Mouse (Mus musculus) liver, adult 2 months (tissue): ENCODE results near the gene Il4i1. TPM values are rescaled to one million over a fixed set of nuclear protein-coding genes. Genes with fewer than 3 reads are reported as not detected.

Source experiments
- DNase-seq: peaks from one replicate; pipeline ENCODE4 v3.0.0-alpha.2; 2011; ENCODE audit warnings: low read depth, low spot score; ENCODE audit errors: extremely low read depth
- H3K27ac ChIP-seq: fragments of 200-500 bp; replicated peaks from 2 replicates; pipeline ENCODE4 v1.5.1; 2012; ENCODE audit warnings: low read depth, mild to moderate bottlenecking, control low read depth, inconsistent platforms, low read length; ENCODE audit not compliant: insufficient read depth
- H3K27me3 ChIP-seq: fragments of 200-500 bp; 2 replicates; pipeline ENCODE4 v1.6.1; 2012; ENCODE audit warnings: mild to moderate bottlenecking, moderate library complexity, low read length, inconsistent platforms; ENCODE audit not compliant: control insufficient read depth, insufficient read depth
- H3K36me3 ChIP-seq: fragments of 200-500 bp; 2 replicates; pipeline ENCODE4 v1.6.1; 2012; ENCODE audit warnings: low read length, inconsistent platforms; ENCODE audit not compliant: control insufficient read depth, insufficient read depth
- H3K4me1 ChIP-seq: fragments of 200-500 bp; 2 replicates; pipeline ENCODE4 v1.6.1; 2011; ENCODE audit warnings: low read length; ENCODE audit not compliant: control insufficient read depth, insufficient read depth
- H3K4me3 ChIP-seq: fragments of 200-500 bp; 2 replicates; pipeline ENCODE4 v1.5.1; 2011; ENCODE audit warnings: low read depth, mild to moderate bottlenecking, control low read depth, low read length, moderate library complexity; ENCODE audit not compliant: insufficient read depth
- H3K79me2 ChIP-seq: fragments of 200-500 bp; 2 replicates; pipeline ENCODE4 v1.6.1; 2012; ENCODE audit warnings: inconsistent platforms, mild to moderate bottlenecking, low read length, moderate library complexity; ENCODE audit not compliant: control insufficient read depth, insufficient read depth
- H3K9ac ChIP-seq: fragments of 200-500 bp; 2 replicates; pipeline ENCODE4 v1.6.1; 2012; ENCODE audit warnings: low read depth, mild to moderate bottlenecking, control low read depth, inconsistent platforms, low read length
- CTCF ChIP-seq: fragments of 200-500 bp; IDR thresholded peaks from 2 replicates; pipeline ENCODE4 v1.5.1; 2011; ENCODE audit warnings: low read depth, low read length, control low read depth
- POLR2A ChIP-seq: fragments of 200-500 bp; IDR thresholded peaks from 2 replicates; pipeline ENCODE4 v1.6.1; 2011; ENCODE audit warnings: low read length, control low read depth; ENCODE audit not compliant: insufficient read depth; ENCODE audit errors: extremely low read depth
- WGBS: fragments of 180-500 bp; shearing (Covaris S2); methylation state at CpG from one replicate; pipeline ENCODE4 v1.1.7; 2018; 5-methylcytosine and 5-hydroxymethylcytosine counted together
- polyA plus RNA-seq: library from polyadenylated mRNA; depleted of rRNA; stranded (reverse); fragments of >200 nt; gene quantifications from 2 replicates; pipeline ENCODE4 v1.2.3, GENCODE M21; 2012
- total RNA-seq: library from RNA; depleted of rRNA; stranded (reverse); fragments of >200 nt; gene quantifications from 2 replicates; pipeline ENCODE4 v1.2.3, GENCODE M21; 2014

The Il4i1 gene
- total and polyA plus RNA-seq, 2 experiments, result 0.65 to 1.7 TPM

DNA sequence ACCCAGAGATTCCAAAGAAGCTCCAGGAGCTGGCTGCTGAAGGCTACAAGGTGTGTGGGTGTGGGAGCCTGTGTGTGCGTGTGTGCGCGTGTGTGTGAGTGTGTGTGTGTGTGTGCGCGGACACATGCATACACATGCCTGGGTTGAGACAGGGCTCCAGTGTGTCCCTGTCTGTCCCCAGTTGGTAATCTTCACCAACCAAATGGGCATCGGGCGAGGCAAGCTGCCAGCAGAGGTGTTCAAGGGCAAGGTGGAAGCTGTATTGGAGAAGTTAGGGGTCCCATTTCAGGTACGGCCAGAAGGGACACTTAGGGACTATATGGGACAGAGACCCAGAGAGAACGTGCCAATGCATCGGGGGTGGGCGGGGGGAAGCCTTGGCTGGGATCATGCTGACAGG, 43.7 kb downstream of the Il4i1 start:
- Histone ChIP-seq H3K27me3 (no peaks in the 10 kb centered on the region), H3K36me3 (no peaks in the 10 kb centered on the region), H3K4me3 (no peak overlapping the region), H3K79me2 (no peaks in the 10 kb centered on the region), H3K9ac (no peak overlapping the region), H3K27ac (no peak overlapping the region), H3K4me1 (peaks cover 8% of the 10 kb centered on the region)
- WGBS, result 92% methylated on average over 11 of the region's 11 CpGs
- no peak for DNase-seq
- TF ChIP-seq CTCF, result no peak
- TF ChIP-seq POLR2A, result no peak

DNA sequence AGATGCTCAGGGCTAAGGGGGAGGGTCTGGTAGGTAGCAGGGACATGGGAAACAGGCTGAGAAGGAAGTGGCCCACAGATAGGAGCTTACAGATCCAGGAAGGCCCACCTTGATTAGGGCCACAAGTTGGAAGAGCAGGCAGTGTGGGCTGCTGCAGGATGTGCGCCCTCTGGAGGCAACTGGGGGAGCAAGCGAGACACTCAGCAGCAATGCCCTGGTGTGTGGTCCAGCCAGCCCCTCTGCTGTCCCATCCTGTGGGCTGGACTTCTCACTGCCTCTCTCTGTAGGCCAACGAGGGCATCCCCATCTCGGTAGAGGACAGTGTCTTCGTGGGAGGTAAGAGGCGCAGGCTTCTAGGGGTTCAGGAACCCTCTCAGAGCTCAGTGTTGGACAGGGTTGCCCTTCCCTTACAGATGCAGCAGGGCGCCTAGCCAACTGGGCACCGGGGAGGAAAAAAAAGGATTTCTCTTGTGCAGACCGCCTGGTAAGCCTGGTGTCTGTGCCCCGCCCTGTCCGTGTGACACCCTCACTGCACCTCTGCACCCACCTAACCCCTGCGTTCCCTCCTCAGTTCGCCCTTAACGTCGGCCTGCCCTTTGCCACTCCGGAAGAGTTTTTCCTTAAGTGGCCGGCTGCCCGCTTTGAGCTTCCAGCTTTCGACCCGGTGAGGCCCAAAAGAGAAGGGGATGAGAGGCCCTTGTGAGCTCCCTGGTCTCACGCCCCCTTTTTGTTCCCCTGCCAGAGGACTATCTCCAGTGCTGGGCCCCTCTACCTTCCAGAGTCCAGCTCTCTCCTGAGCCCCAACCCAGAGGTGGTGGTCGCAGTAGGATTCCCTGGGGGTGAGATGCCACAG, 44.6 kb downstream of the Il4i1 start:
- no peaks in the 10 kb centered on the region for H3K36me3 ChIP-seq
- 61% methylated on average over 22 of the region's 22 CpGs for WGBS
- TF ChIP-seq POLR2A (no peak), CTCF (peak; percentile 96)
- no peak overlapping the region for H3K9ac ChIP-seq
- no peak overlapping the region for H3K4me3 ChIP-seq
- no peaks in the 10 kb centered on the region for H3K27me3 ChIP-seq
- no peak for DNase-seq
- no peaks in the 10 kb centered on the region for H3K79me2 ChIP-seq
- H3K27ac ChIP-seq, result no peak overlapping the region
- peaks cover 8% of the 10 kb centered on the region for H3K4me1 ChIP-seq

DNA sequence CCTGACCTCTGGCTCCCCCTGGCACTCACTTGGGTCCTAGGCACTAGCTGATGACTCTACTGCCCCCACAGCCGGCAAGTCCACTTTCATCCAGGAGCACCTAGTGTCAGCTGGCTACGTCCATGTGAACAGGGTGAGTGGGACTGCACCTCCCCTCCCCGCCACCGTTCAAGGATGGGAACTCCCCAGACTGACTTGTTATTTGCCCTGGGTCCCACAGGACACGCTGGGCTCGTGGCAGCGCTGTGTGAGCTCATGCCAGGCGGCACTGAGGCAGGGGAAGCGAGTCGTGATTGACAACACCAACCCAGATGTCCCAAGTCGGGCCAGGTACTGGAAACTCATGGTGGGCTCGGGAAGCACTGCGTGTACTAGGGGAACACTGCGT, 45.2 kb downstream of the Il4i1 start:
- H3K4me1 ChIP-seq, result peaks cover 6% of the 10 kb centered on the region; the same call in 1 of the 2 replicates
- 87% methylated on average over 14 of the region's 14 CpGs for WGBS
- no peaks in the 10 kb centered on the region; the same call in 1 of the 2 replicates for H3K79me2 ChIP-seq
- TF ChIP-seq POLR2A, result no peak
- no peak for TF ChIP-seq CTCF
- no peak overlapping the region for H3K27ac ChIP-seq
- DNase-seq, result no peak
- H3K27me3 ChIP-seq, result no peaks in the 10 kb centered on the region
- H3K36me3 ChIP-seq, result no peaks in the 10 kb centered on the region
- no peak overlapping the region for H3K9ac ChIP-seq
- no peak overlapping the region for H3K4me3 ChIP-seq

DNA sequence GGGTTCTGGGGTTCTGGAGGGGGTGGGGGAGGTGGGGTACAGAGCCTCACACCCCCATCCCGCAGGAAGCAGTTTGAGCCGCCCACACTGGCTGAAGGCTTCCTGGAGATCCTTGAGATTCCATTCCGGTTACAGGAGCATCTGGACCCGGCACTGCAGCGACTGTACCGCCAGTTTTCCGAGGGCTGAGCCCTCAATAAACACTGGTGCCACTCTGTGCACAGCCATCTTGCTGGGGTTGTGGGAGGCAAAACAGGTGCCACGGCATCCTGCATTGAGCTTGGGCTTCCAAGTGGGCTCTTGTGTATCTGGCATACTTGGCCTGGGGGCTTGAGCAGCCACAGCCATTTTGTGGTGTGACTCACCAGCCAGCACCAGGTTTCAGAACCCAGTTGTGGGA, 46.2 kb downstream of the Il4i1 start:
- TF ChIP-seq CTCF (no peak), POLR2A (no peak)
- peaks cover 1% of the 10 kb centered on the region; the same call in 1 of the 2 replicates for H3K79me2 ChIP-seq
- WGBS, result 91% methylated on average over 8 of the region's 8 CpGs
- H3K4me3 ChIP-seq, result no peak overlapping the region
- no peaks in the 10 kb centered on the region for H3K36me3 ChIP-seq
- no peaks in the 10 kb centered on the region for H3K27me3 ChIP-seq
- H3K27ac ChIP-seq, result no peak overlapping the region
- no peak for DNase-seq
- H3K4me1 ChIP-seq, result peaks cover 7% of the 10 kb centered on the region; the same call in 1 of the 2 replicates
- H3K9ac ChIP-seq, result no peak overlapping the region

DNA sequence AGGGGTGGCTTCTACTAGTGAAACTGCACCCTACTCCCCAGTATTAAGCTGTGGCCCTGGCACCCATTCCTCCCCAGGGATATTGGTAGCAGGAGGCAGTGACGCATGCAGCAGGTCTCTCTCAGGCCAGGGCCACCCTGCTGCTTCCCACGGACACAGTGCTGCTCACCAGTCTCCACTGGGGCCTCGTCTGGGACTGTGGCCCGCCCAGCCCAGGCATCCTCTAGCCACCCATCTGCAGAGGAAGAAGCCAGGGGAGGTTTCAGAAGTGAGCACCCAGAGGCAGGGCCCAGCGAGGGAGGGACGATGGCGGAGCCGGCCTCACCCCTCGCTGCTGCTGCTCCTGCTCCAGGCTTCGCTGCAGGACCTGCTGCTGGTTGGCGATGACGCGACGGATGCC, 47.0 kb downstream of the Il4i1 start:
- peaks cover 5% of the 10 kb centered on the region; the same call in 1 of the 2 replicates for H3K79me2 ChIP-seq
- 94% methylated on average over 14 of the region's 14 CpGs for WGBS
- H3K36me3 ChIP-seq, result no peaks in the 10 kb centered on the region
- DNase-seq, result no peak
- H3K4me1 ChIP-seq, result peaks cover 12% of the 10 kb centered on the region
- no peak overlapping the region for H3K9ac ChIP-seq
- TF ChIP-seq POLR2A (no peak), CTCF (no peak)
- H3K27ac ChIP-seq, result no peak overlapping the region
- no peak overlapping the region for H3K4me3 ChIP-seq
- no peaks in the 10 kb centered on the region for H3K27me3 ChIP-seq

DNA sequence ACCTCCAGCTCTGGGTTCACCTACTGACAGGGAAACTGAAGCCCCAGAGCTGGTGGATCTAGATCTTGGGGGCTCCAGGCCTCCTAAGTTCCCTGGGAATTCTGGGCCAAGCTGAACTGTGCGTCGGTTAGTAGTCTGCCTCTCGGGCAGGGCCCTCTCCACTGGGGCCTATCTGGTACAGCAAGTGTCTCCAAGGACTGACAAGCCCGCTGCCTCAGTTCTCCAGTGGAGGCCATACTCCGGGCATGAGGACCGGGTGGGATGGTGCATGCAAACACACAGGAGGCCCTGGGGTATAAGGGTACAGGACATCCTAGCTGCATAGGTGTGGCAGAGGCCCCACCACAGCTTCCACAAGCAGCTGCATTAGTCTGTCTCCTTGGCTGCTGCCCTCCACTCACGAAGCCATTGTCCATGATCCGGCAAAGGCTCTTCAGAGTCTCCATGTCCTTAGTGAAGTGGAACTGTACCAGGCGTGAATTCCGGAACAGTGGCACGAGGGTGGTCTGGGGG, 47.9 kb downstream of the Il4i1 start:
- H3K4me1 ChIP-seq, result peaks cover 12% of the 10 kb centered on the region
- H3K9ac ChIP-seq, result no peak overlapping the region

More for the DNA sequence above, 47.9 kb downstream of the Il4i1 start:
- Histone ChIP-seq H3K27me3 (no peaks in the 10 kb centered on the region), H3K27ac (no peak overlapping the region), H3K36me3 (no peaks in the 10 kb centered on the region), H3K4me3 (no peak overlapping the region), H3K79me2 (peaks cover 5% of the 10 kb centered on the region; the same call in 1 of the 2 replicates)
- WGBS, result 91% methylated on average over 11 of the region's 11 CpGs
- no peak for DNase-seq
- TF ChIP-seq CTCF, result no peak
- no peak for TF ChIP-seq POLR2A
